12 mouse cellular contexts compared by ENCODE assay signal in the genomic region with DNA sequence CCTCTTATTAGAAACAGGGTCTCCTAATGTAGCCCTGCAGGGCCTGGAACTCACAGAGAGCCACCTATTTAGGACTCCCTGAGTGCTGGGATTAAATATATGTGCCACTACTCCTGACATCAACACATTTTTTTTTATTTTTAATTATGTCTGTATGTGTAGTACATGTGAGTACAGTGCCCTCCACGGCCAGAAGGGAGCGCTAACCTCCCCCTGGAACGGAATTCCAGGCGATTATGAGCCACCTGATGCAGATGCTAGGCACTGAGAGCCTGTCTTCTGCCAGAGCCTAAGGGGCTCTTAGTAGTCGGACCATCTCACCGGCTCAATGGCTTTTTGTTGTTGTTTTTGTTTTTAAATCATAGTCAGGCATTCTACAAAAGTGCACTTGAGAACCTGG. TPM values are rescaled to one million over a fixed set of nuclear protein-coding genes. Genes with fewer than 3 reads are reported as not detected.
DNase-seq lines count a peak whose midpoint lies in the region; ATAC-seq and TF ChIP-seq lines count a peak whose summit lies in the region.
"Had no signal": no experiment of that assay in that cellular context is flagged by ENCODE, and none has a peak within 500 bp of the region (broad histone marks: within the 10 kb centered on the region; RNA-seq: fewer than 3 reads in every experiment).

No protein-coding gene starts in this region.

- peak in 1 of 2 experiments; percentile 41; a peak in 2 of 4 replicates for TF ChIP-seq CTCF in CH12.LX (conservative IDR thresholded peaks at IDR 0.05 in 1 of 2, IDR thresholded peaks at IDR 0.05 in 1 of 2; ENCODE audit: low read depth in 2 of 2, low read length in 2 of 2)
- TF ChIP-seq CTCF in liver, postnatal 0 days (IDR thresholded peaks at IDR 0.05; ENCODE audit: low read depth): peak; percentile 58

- ATAC-seq in kidney, embryonic 14.5 days (ENCODE audit: low FRiP score, low TSS enrichment): no peak
- 0 out of 2 replicates have a peak, but pooled peaks have one; percentile 14 for ATAC-seq in liver, postnatal 0 days
- no peak for ATAC-seq in midbrain, embryonic 16.5 days
- ATAC-seq: forebrain, embryonic 15.5 days; inflammation-experienced regulatory T-cells, adult 6 months had no signal

- no peaks in the 10 kb centered on the region for H3K4me1 ChIP-seq in kidney, embryonic 14.5 days (ENCODE audit: control insufficient read depth, insufficient read depth, low read length)
- H3K4me1 ChIP-seq in CH12.LX (ENCODE audit: control insufficient read depth in 1 of 2, insufficient read depth in 2 of 2): no peaks in the 10 kb centered on the region
- H3K4me1 ChIP-seq in liver, postnatal 0 days (ENCODE audit: insufficient read depth): 0 out of 2 replicates have a peak, but pooled peaks cover 7% of the 10 kb centered on the region
- no peaks in the 10 kb centered on the region for H3K4me1 ChIP-seq in midbrain, embryonic 16.5 days (ENCODE audit: control insufficient read depth, insufficient read depth, low read length)

- dilution Hi-C loops in CH12.LX (cut with MboI; ENCODE audit: extremely low pct_ligation_motif_present, extremely low pct_unique_long_range_greater_than_20kb, low sequenced_read_pairs): no loop called here

- no peak overlapping the region for H3K9ac ChIP-seq in kidney, embryonic 14.5 days (ENCODE audit: low read depth, low read length)
- H3K9ac ChIP-seq in CH12.LX (ENCODE audit: insufficient read depth, low read depth): no peak overlapping the region
- peak overlapping the region; percentile 79 for H3K9ac ChIP-seq in liver, postnatal 0 days (replicated peaks)
- H3K9ac ChIP-seq in midbrain, embryonic 16.5 days (ENCODE audit: low read depth, low read length): no peak overlapping the region

- peaks cover 22% of the 10 kb centered on the region; the same call in 1 of the 2 replicates for H3K36me3 ChIP-seq in kidney, embryonic 14.5 days (ENCODE audit: control insufficient read depth, insufficient read depth, low read length)
- peaks cover 26 to 49% of the 10 kb centered on the region in 2 experiments for H3K36me3 ChIP-seq in CH12.LX (replicated peaks in 1 of 2; ENCODE audit: control insufficient read depth in 1 of 2, insufficient read depth in 1 of 2, low read length in 1 of 2)
- peaks cover 28% of the 10 kb centered on the region for H3K36me3 ChIP-seq in liver, postnatal 0 days (replicated peaks; ENCODE audit: insufficient read depth, low read length)
- peaks cover 4% of the 10 kb centered on the region; the same call in 1 of the 2 replicates for H3K36me3 ChIP-seq in midbrain, embryonic 16.5 days (ENCODE audit: control insufficient read depth, insufficient read depth, low read length)

- in situ Hi-C loops in CH12.LX (cut with MboI; ENCODE audit: low pct_ligation_motif_present, low pct_unique_long_range_greater_than_20kb, low sequenced_read_pairs): no loop called here

- peaks cover 9% of the 10 kb centered on the region for H3K27me3 ChIP-seq in kidney, embryonic 14.5 days (ENCODE audit: control insufficient read depth, insufficient read depth, low read length)
- H3K27me3 ChIP-seq in CH12.LX (replicated peaks): no peaks in the 10 kb centered on the region
- no peaks in the 10 kb centered on the region for H3K27me3 ChIP-seq in liver, postnatal 0 days (ENCODE audit: insufficient read depth, low read length)
- peaks cover 2% of the 10 kb centered on the region; the same call in 1 of the 2 replicates for H3K27me3 ChIP-seq in midbrain, embryonic 16.5 days (ENCODE audit: control insufficient read depth, insufficient read depth, low read depth, low read length)

- WGBS in kidney, embryonic 14.5 days: 43% methylated on average over 6 of the region's 6 CpGs
- 37% methylated on average over 6 of the region's 6 CpGs for WGBS in liver, postnatal 0 days (ENCODE audit: insufficient replicate concordance)
- WGBS in midbrain, embryonic 16.5 days: 40% methylated on average over 6 of the region's 6 CpGs

- no peak for TF ChIP-seq EP300 in CH12.LX (IDR thresholded peaks at IDR 0.05; ENCODE audit: low read length)
- no peak for TF ChIP-seq EP300 in liver, postnatal 0 days (IDR thresholded peaks at IDR 0.05; ENCODE audit: low read depth)

- no peaks in the 10 kb centered on the region for H3K9me3 ChIP-seq in kidney, embryonic 14.5 days (ENCODE audit: control insufficient read depth, low read length)
- no peaks in the 10 kb centered on the region for H3K9me3 ChIP-seq in CH12.LX (replicated peaks; ENCODE audit: low read length)
- H3K9me3 ChIP-seq in liver, postnatal 0 days (ENCODE audit: low read length): no peaks in the 10 kb centered on the region
- no peaks in the 10 kb centered on the region for H3K9me3 ChIP-seq in midbrain, embryonic 16.5 days (replicated peaks; ENCODE audit: control insufficient read depth, low read length, poor library complexity, severe bottlenecking)
- H3K9me3 ChIP-seq: forebrain, embryonic 15.5 days had no signal

- H3K79me2 ChIP-seq in CH12.LX (replicated peaks; ENCODE audit: control insufficient read depth, extremely low read depth, insufficient read depth, poor library complexity, severe bottlenecking): no peaks in the 10 kb centered on the region

- DNase-seq in kidney, adult 18-20 months: peak; percentile 60
- no peak for DNase-seq in CH12.LX (ENCODE audit: extremely low read depth)
- peak; percentile 56 for DNase-seq in NIH3T3 (ENCODE audit: low read depth)
- peak; percentile 56 for DNase-seq in liver, postnatal 0 days
- no peak for DNase-seq in frontal cortex, postnatal 36 days (ENCODE audit: low spot score in 2 of 2)
- DNase-seq in T-cell, adult 2 months (ENCODE audit: low spot score): no peak
- DNase-seq: adrenal gland, postnatal 25 days; right cerebral cortex, postnatal 25 days had no signal

- TF ChIP-seq RAD21 in CH12.LX (IDR thresholded peaks at IDR 0.05; ENCODE audit: low read depth, low read length): peak; percentile 25

- no peak overlapping the region for H3K4me3 ChIP-seq in kidney, embryonic 14.5 days (ENCODE audit: low read length)
- H3K4me3 ChIP-seq in CH12.LX (replicated peaks in 1 of 3; ENCODE audit: low read depth in 2 of 3, low read length in 2 of 3, poor library complexity in 1 of 3): no peak overlapping the region
- peak overlapping the region; percentile 55 for H3K4me3 ChIP-seq in liver, postnatal 0 days (ENCODE audit: low read depth, low read length)
- no peak overlapping the region for H3K4me3 ChIP-seq in midbrain, embryonic 16.5 days (ENCODE audit: low read depth, low read length)
- H3K4me3 ChIP-seq: forebrain, embryonic 15.5 days had no signal

- no peak overlapping the region for H3K27ac ChIP-seq in kidney, embryonic 14.5 days (ENCODE audit: low read depth, low read length)
- H3K27ac ChIP-seq in CH12.LX (ENCODE audit: insufficient read depth, low read depth): no peak overlapping the region
- H3K27ac ChIP-seq in liver, postnatal 0 days (ENCODE audit: low read depth): peak overlapping the region; percentile 91
- H3K27ac ChIP-seq in midbrain, embryonic 16.5 days (ENCODE audit: low read length): no peak overlapping the region
- H3K27ac ChIP-seq: forebrain, embryonic 15.5 days had no signal

- TF ChIP-seq POLR2A in CH12.LX (IDR thresholded peaks at IDR 0.05; ENCODE audit: low read depth, low read length): no peak

- H3K4me2 ChIP-seq in kidney, embryonic 14.5 days (replicated peaks; ENCODE audit: low read depth, low read length): no peak overlapping the region
- no peak overlapping the region for H3K4me2 ChIP-seq in CH12.LX (ENCODE audit: insufficient read depth, low read depth, poor library complexity, severe bottlenecking)
- H3K4me2 ChIP-seq in liver, postnatal 0 days (ENCODE audit: low read depth, low read length): peak overlapping the region; percentile 64
- no peak overlapping the region for H3K4me2 ChIP-seq in midbrain, embryonic 16.5 days (ENCODE audit: low read length)
- H3K4me2 ChIP-seq: forebrain, embryonic 15.5 days had no signal

RNA-seq across cellular contexts. Expression of gene Gnmt, which starts 0.9 kb away (rescaled TPM):
- polyA plus RNA-seq in kidney, embryonic 14.5 days (2014; fragmentation: Nextera tagmentation; extraction: Ambion mirVana): 0.43 and 1.0 TPM in 2 replicates
- total RNA-seq in CH12.LX (2012; rRNA removed) (0.13 and 0.25 TPM in 2 replicates), CH12.LX (2014; rRNA removed) (0.38 TPM in 1 of 2 replicates, not detected in the other)
- 0.71 and 1.2 TPM in 2 replicates for polyA plus RNA-seq in CH12.LX (2012; ENCODE audit: insufficient read length, low read depth)
- polyA plus RNA-seq in liver, postnatal 0 days (2015; fragmentation: Nextera tagmentation; extraction: Ambion mirVana): 707 and 780 TPM in 2 replicates
- polyA plus RNA-seq in midbrain, embryonic 16.5 days (2015; fragmentation: Nextera tagmentation; extraction: Ambion mirVana): 0.68 and 0.83 TPM in 2 replicates

RNA-seq across cellular contexts. Expression of gene Pex6, which starts 16.8 kb away (rescaled TPM):
- 20.5 and 21.0 TPM in 2 replicates for polyA plus RNA-seq in kidney, embryonic 14.5 days (2014; fragmentation: Nextera tagmentation; extraction: Ambion mirVana)
- total RNA-seq in CH12.LX (2012; rRNA removed) (27.8 and 31.8 TPM in 2 replicates), CH12.LX (2014; rRNA removed) (13.7 and 14.1 TPM in 2 replicates)
- 23.2 and 26.5 TPM in 2 replicates for polyA plus RNA-seq in CH12.LX (2012; ENCODE audit: insufficient read length, low read depth)
- 11.6 and 12.6 TPM in 2 replicates for polyA plus RNA-seq in liver, postnatal 0 days (2015; fragmentation: Nextera tagmentation; extraction: Ambion mirVana)
- polyA plus RNA-seq in midbrain, embryonic 16.5 days (2015; fragmentation: Nextera tagmentation; extraction: Ambion mirVana): 22.6 and 22.7 TPM in 2 replicates

RNA-seq across cellular contexts. Expression of gene Ppp2r5d, which starts 23.1 kb away (rescaled TPM):
- 61.1 and 99.9 TPM in 2 replicates for polyA plus RNA-seq in kidney, embryonic 14.5 days (2014; fragmentation: Nextera tagmentation; extraction: Ambion mirVana)
- 57.7 and 63.8 TPM in 2 replicates for total RNA-seq in CH12.LX (2012; rRNA removed)
- total RNA-seq in CH12.LX (2014; rRNA removed): 56.2 and 59.0 TPM in 2 replicates
- 70.6 and 75.4 TPM in 2 replicates for polyA plus RNA-seq in CH12.LX (2012; ENCODE audit: insufficient read length, low read depth)
- polyA plus RNA-seq in liver, postnatal 0 days (2015; fragmentation: Nextera tagmentation; extraction: Ambion mirVana): 11.2 and 12.5 TPM in 2 replicates
- polyA plus RNA-seq in midbrain, embryonic 16.5 days (2015; fragmentation: Nextera tagmentation; extraction: Ambion mirVana): 94.8 and 102 TPM in 2 replicates

RNA-seq across cellular contexts. Expression of gene Cnpy3, which starts 24.0 kb away (rescaled TPM):
- 61.7 and 71.5 TPM in 2 replicates for polyA plus RNA-seq in kidney, embryonic 14.5 days (2014; fragmentation: Nextera tagmentation; extraction: Ambion mirVana)
- total RNA-seq in CH12.LX (2012; rRNA removed): 82.5 and 102 TPM in 2 replicates
- 78.6 and 80.4 TPM in 2 replicates for total RNA-seq in CH12.LX (2014; rRNA removed)
- polyA plus RNA-seq in CH12.LX (2012; ENCODE audit: insufficient read length, low read depth): 94.8 and 111 TPM in 2 replicates
- polyA plus RNA-seq in liver, postnatal 0 days (2015; fragmentation: Nextera tagmentation; extraction: Ambion mirVana): 23.0 and 24.1 TPM in 2 replicates
- 67.7 and 67.8 TPM in 2 replicates for polyA plus RNA-seq in midbrain, embryonic 16.5 days (2015; fragmentation: Nextera tagmentation; extraction: Ambion mirVana)

RNA-seq across cellular contexts. Expression of gene Ptcra, which starts 35.5 kb away (rescaled TPM):
- 0.38 and 0.56 TPM in 2 replicates for polyA plus RNA-seq in kidney, embryonic 14.5 days (2014; fragmentation: Nextera tagmentation; extraction: Ambion mirVana)
- total RNA-seq in CH12.LX (2012; rRNA removed) (0.34 and 0.59 TPM in 2 replicates), CH12.LX (2014; rRNA removed) (0.17 TPM in 1 of 2 replicates, not detected in the other)
- polyA plus RNA-seq in CH12.LX (2012; ENCODE audit: insufficient read length, low read depth): 0.56 and 0.71 TPM in 2 replicates
- 0.11 and 0.14 TPM in 2 replicates for polyA plus RNA-seq in liver, postnatal 0 days (2015; fragmentation: Nextera tagmentation; extraction: Ambion mirVana)
- polyA plus RNA-seq in midbrain, embryonic 16.5 days (2015; fragmentation: Nextera tagmentation; extraction: Ambion mirVana): not detected in 2 replicates
- total RNA-seq: adrenal gland, postnatal 25 days had no signal

Comparison
In these comparisons a context has a peak if more than half of its experiments do, and no peak if none do; other contexts are left out.
1. DNase-seq: peak in kidney, adult 18-20 months (single experiment), NIH3T3 (single experiment) and liver, postnatal 0 days (single experiment); none in CH12.LX (single experiment), frontal cortex, postnatal 36 days (0 of 2) and T-cell, adult 2 months (single experiment).
2. RNA of gene Gnmt, which starts 0.9 kb away (polyA plus RNA-seq): 707 to 780 TPM in liver, postnatal 0 days; 0.68 to 0.83 TPM in midbrain, embryonic 16.5 days, 0.71 to 1.2 TPM in CH12.LX and 0.43 to 1.0 TPM in kidney, embryonic 14.5 days; every median in the first group is over 100 times any median in the second.